Mouse (Mus musculus): ENCODE data around the gene Lrrc1.

Gene Lrrc1

GRCm38 (mm10) chr9:77502548-77503438, 41.9 kb downstream of the Lrrc1 start:
- no peak for DNase-seq (ENCODE audit: low read depth in 2 of 2, low spot score in 2 of 2)

- no peak for DNase-seq (ENCODE audit: low read depth in 2 of 2, low spot score in 2 of 2)
Observed at GRCm38 (mm10) chr9:77502171-77502547, 42.5 kb downstream of the Lrrc1 start.

GRCm38 (mm10) chr9:77499084-77499483, 45.6 kb downstream of the Lrrc1 start:
- no peak for DNase-seq (ENCODE audit: low read depth in 2 of 2, low spot score in 2 of 2)

- no peak for DNase-seq (ENCODE audit: low read depth in 2 of 2, low spot score in 2 of 2)
Observed at GRCm38 (mm10) chr9:77498406-77498805, 46.3 kb downstream of the Lrrc1 start.

GRCm38 (mm10) chr9:77497173-77497572, 47.5 kb downstream of the Lrrc1 start:
- peak in 1 of 2 experiments; percentile 2 for DNase-seq (ENCODE audit: low read depth in 2 of 2, low spot score in 2 of 2)

- DNase-seq (ENCODE audit: low read depth in 2 of 2, low spot score in 2 of 2): no peak
Observed at GRCm38 (mm10) chr9:77496540-77497062, 48.1 kb downstream of the Lrrc1 start.

- DNase-seq (ENCODE audit: low read depth in 2 of 2, low spot score in 2 of 2): no peak
Observed at GRCm38 (mm10) chr9:77494307-77494706, 50.4 kb downstream of the Lrrc1 start.

- DNase-seq (ENCODE audit: low read depth in 2 of 2, low spot score in 2 of 2): no peak
Observed at GRCm38 (mm10) chr9:77488611-77489010, 56.1 kb downstream of the Lrrc1 start.

GRCm38 (mm10) chr9:77487427-77487826, 57.2 kb downstream of the Lrrc1 start:
- DNase-seq (ENCODE audit: low read depth in 2 of 2, low spot score in 2 of 2): no peak

- no peak for DNase-seq (ENCODE audit: low read depth in 2 of 2, low spot score in 2 of 2)
Observed at GRCm38 (mm10) chr9:77485915-77486314, 58.8 kb downstream of the Lrrc1 start.

- no peak for DNase-seq (ENCODE audit: low read depth in 2 of 2, low spot score in 2 of 2)
Observed at GRCm38 (mm10) chr9:77484751-77485150, 59.9 kb downstream of the Lrrc1 start.

GRCm38 (mm10) chr9:77483559-77483958, 61.1 kb downstream of the Lrrc1 start:
- DNase-seq (ENCODE audit: low read depth in 2 of 2, low spot score in 2 of 2): no peak

- DNase-seq (ENCODE audit: low read depth in 2 of 2, low spot score in 2 of 2): no peak
Observed at GRCm38 (mm10) chr9:77482281-77482680, 62.4 kb downstream of the Lrrc1 start.

GRCm38 (mm10) chr9:77481380-77481779, 63.3 kb downstream of the Lrrc1 start:
- no peak for DNase-seq (ENCODE audit: low read depth in 2 of 2, low spot score in 2 of 2)

GRCm38 (mm10) chr9:77480574-77481319, 63.9 kb downstream of the Lrrc1 start:
- DNase-seq (ENCODE audit: low read depth in 2 of 2, low spot score in 2 of 2): no peak

- no peak for DNase-seq (ENCODE audit: low read depth in 2 of 2, low spot score in 2 of 2)
Observed at GRCm38 (mm10) chr9:77480001-77480400, 64.7 kb downstream of the Lrrc1 start.

GRCm38 (mm10) chr9:77478166-77478920, 66.3 kb downstream of the Lrrc1 start:
- DNase-seq (ENCODE audit: low read depth in 2 of 2, low spot score in 2 of 2): no peak

- DNase-seq (ENCODE audit: low read depth in 2 of 2, low spot score in 2 of 2): no peak
Observed at GRCm38 (mm10) chr9:77474535-77474934, 70.1 kb downstream of the Lrrc1 start.

- DNase-seq (ENCODE audit: low read depth in 2 of 2, low spot score in 2 of 2): no peak
Observed at GRCm38 (mm10) chr9:77472557-77472956, 72.1 kb downstream of the Lrrc1 start.

GRCm38 (mm10) chr9:77471646-77472220, 72.9 kb downstream of the Lrrc1 start:
- no peak for DNase-seq (ENCODE audit: low read depth in 2 of 2, low spot score in 2 of 2)
